Mouse (Mus musculus): Measurements from ENCODE around the gene Cers5.

DNA sequence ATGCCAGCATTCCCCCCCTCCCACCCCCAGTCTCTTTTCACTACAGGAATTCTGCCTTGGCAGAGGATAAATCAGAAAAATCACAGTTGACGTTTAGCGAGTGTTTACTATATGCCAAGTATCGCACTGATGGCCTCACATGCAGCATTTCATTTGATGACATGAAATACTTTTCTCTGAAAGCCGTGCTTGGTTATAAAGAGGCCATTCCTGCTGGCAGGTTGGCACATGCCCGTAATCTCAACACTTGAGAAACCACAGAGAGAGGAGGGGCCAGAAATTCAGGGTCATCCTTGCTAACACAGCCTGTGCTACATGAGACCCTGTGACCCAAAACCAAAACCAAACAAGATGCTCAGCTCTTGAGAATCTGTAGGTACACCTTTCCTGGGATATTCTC is 25.2 kb upstream of the Cers5 start:
- TF ChIP-seq CTCF (IDR thresholded peaks at IDR 0.05; ENCODE audit: low read depth, low read length) = no peak
- TF ChIP-seq POLR2A (IDR thresholded peaks at IDR 0.05; ENCODE audit: borderline replicate concordance, low read depth, low read length) = no peak
